Mouse (Mus musculus) embryonic facial prominence, embryonic 13.5 days (tissue): ENCODE measurements at regions not wholly inside any gene's neighbourhood (a gene's known extent, or its start where the extent isn't known, plus 50 kb on each side); places are given as distances from the start of the nearest gene placed in this dataset.

Experiments
- ATAC-seq: fragments of 200-750 bp; cut with Nextera tagmentation; 2 replicates; pipeline ENCODE4 v1.8.0; 2017; ENCODE audit warnings: low read depth; ENCODE audit not compliant: insufficient number of reproducible peaks, insufficient read depth, low FRiP score, low TSS enrichment
- H3K27ac ChIP-seq: fragments of 300-500 bp; sonication (generic); 2 replicates; pipeline ENCODE4 v1.5.1; 2015; ENCODE audit warnings: moderate library complexity, mild to moderate bottlenecking, inconsistent platforms
- H3K27me3 ChIP-seq: fragments of 300-500 bp; sonication (generic); 2 replicates; pipeline ENCODE4 v1.6.1; 2015; ENCODE audit warnings: mild to moderate bottlenecking, inconsistent platforms
- H3K36me3 ChIP-seq: fragments of 300-500 bp; sonication (generic); 2 replicates; pipeline ENCODE4 v1.6.1; 2015; ENCODE audit warnings: mild to moderate bottlenecking, inconsistent platforms
- H3K4me1 ChIP-seq: fragments of 300-500 bp; sonication (generic); 2 replicates; pipeline ENCODE4 v1.6.1; 2015; ENCODE audit warnings: inconsistent platforms
- H3K4me2 ChIP-seq: fragments of 300-500 bp; sonication (generic); 2 replicates; pipeline ENCODE4 v1.6.1; 2015; ENCODE audit warnings: moderate library complexity, mild to moderate bottlenecking, inconsistent platforms
- H3K4me3 ChIP-seq: fragments of 300-500 bp; sonication (generic); 2 replicates; pipeline ENCODE4 v1.5.1; 2015; ENCODE audit warnings: mild to moderate bottlenecking, inconsistent platforms
- H3K9ac ChIP-seq: fragments of 300-500 bp; sonication (generic); 2 replicates; pipeline ENCODE4 v1.6.1; 2015; ENCODE audit warnings: mild to moderate bottlenecking, inconsistent platforms
- H3K9me3 ChIP-seq: fragments of 300-500 bp; sonication (generic); 2 replicates; pipeline ENCODE4 v1.6.1; 2016; ENCODE audit warnings: inconsistent platforms
- WGBS: fragments of 180-500 bp; shearing (Covaris S2); methylation state at CpG from one replicate; pipeline ENCODE4 v1.1.7; 2015; ENCODE audit warnings: mixed read lengths; 5-methylcytosine and 5-hydroxymethylcytosine counted together

GRCm38 (mm10) chr10:84081673-84082072 is 358.7 kb downstream of the Nuak1 start:
- Histone ChIP-seq H3K27ac (peak overlapping the region; percentile 56), H3K27me3 (peaks cover 23% of the 10 kb centered on the region), H3K4me2 (no peak overlapping the region; the same call in 1 of the 2 replicates), H3K4me3 (no peak overlapping the region), H3K4me1 (peaks cover 24% of the 10 kb centered on the region), H3K9me3 (peaks cover 6% of the 10 kb centered on the region; the same call in 1 of the 2 replicates), H3K9ac (no peak overlapping the region), H3K36me3 (no peaks in the 10 kb centered on the region)
- 11% methylated on average over 6 of the region's 6 CpGs for WGBS
- ATAC-seq, result no peak

- Histone ChIP-seq H3K9me3 (no peaks in the 10 kb centered on the region), H3K27me3 (peaks cover 38% of the 10 kb centered on the region), H3K4me1 (peaks cover 12% of the 10 kb centered on the region), H3K4me2 (no peak overlapping the region), H3K36me3 (no peaks in the 10 kb centered on the region), H3K4me3 (no peak overlapping the region), H3K27ac (no peak overlapping the region), H3K9ac (no peak overlapping the region)
- no peak for ATAC-seq
- 85% methylated on average over 5 of the region's 5 CpGs for WGBS
These were observed 352.9 kb downstream of the Nuak1 start for GRCm38 (mm10) chr10:84087528-84087927.

GRCm38 (mm10) chr10:84087929-84088328 is 352.5 kb downstream of the Nuak1 start:
- H3K4me3 ChIP-seq, result no peak overlapping the region
- no peaks in the 10 kb centered on the region for H3K9me3 ChIP-seq
- 87% methylated on average over 3 of the region's 3 CpGs for WGBS
- H3K27me3 ChIP-seq, result peaks cover 37% of the 10 kb centered on the region
- H3K9ac ChIP-seq, result no peak overlapping the region
- H3K36me3 ChIP-seq, result no peaks in the 10 kb centered on the region
- H3K27ac ChIP-seq, result no peak overlapping the region
- H3K4me1 ChIP-seq, result peaks cover 12% of the 10 kb centered on the region
- no peak overlapping the region for H3K4me2 ChIP-seq
- ATAC-seq, result no peak

- no peaks in the 10 kb centered on the region for H3K36me3 ChIP-seq
- no peaks in the 10 kb centered on the region for H3K9me3 ChIP-seq
- WGBS, result 65% methylated on average over 18 of the region's 18 CpGs
- no peak overlapping the region for H3K4me3 ChIP-seq
- H3K9ac ChIP-seq, result no peak overlapping the region
- H3K4me1 ChIP-seq, result peaks cover 20% of the 10 kb centered on the region
- ATAC-seq, result no peak
- peaks cover 35% of the 10 kb centered on the region for H3K27me3 ChIP-seq
- H3K4me2 ChIP-seq, result no peak overlapping the region
- no peak overlapping the region for H3K27ac ChIP-seq
These were observed 351.3 kb downstream of the Nuak1 start for GRCm38 (mm10) chr10:84088799-84089778.

- Histone ChIP-seq H3K4me3 (no peak overlapping the region), H3K4me1 (peaks cover 33% of the 10 kb centered on the region), H3K9ac (no peak overlapping the region), H3K9me3 (no peaks in the 10 kb centered on the region), H3K4me2 (no peak overlapping the region), H3K27me3 (peaks cover 33% of the 10 kb centered on the region), H3K27ac (no peak overlapping the region), H3K36me3 (no peaks in the 10 kb centered on the region)
- 23% methylated on average over 4 of the region's 4 CpGs for WGBS
- peak; percentile 75; the same call in 1 of the 2 replicates for ATAC-seq
These were observed 346.5 kb downstream of the Nuak1 start for GRCm38 (mm10) chr10:84093919-84094318.

GRCm38 (mm10) chr10:84097196-84097595 is 343.2 kb downstream of the Nuak1 start:
- peaks cover 39% of the 10 kb centered on the region for H3K4me1 ChIP-seq
- H3K9ac ChIP-seq, result no peak overlapping the region
- no peak overlapping the region for H3K4me2 ChIP-seq
- H3K27me3 ChIP-seq, result peaks cover 42% of the 10 kb centered on the region
- no peaks in the 10 kb centered on the region for H3K36me3 ChIP-seq
- ATAC-seq, result no peak
- no peaks in the 10 kb centered on the region for H3K9me3 ChIP-seq
- H3K27ac ChIP-seq, result no peak overlapping the region
- 43% methylated on average over 5 of the region's 5 CpGs for WGBS
- no peak overlapping the region for H3K4me3 ChIP-seq

GRCm38 (mm10) chr10:84103985-84104384 is 336.4 kb downstream of the Nuak1 start:
- peaks cover 13% of the 10 kb centered on the region for H3K27me3 ChIP-seq
- H3K36me3 ChIP-seq, result no peaks in the 10 kb centered on the region
- H3K9me3 ChIP-seq, result no peaks in the 10 kb centered on the region
- 77% methylated on average over 7 of the region's 7 CpGs for WGBS
- H3K27ac ChIP-seq, result peak overlapping the region; percentile 55; the same call in 1 of the 2 replicates
- no peak overlapping the region for H3K4me2 ChIP-seq
- H3K9ac ChIP-seq, result no peak overlapping the region
- peaks cover 26% of the 10 kb centered on the region for H3K4me1 ChIP-seq
- ATAC-seq, result no peak
- no peak overlapping the region for H3K4me3 ChIP-seq

GRCm38 (mm10) chr10:84104556-84104955 is 335.8 kb downstream of the Nuak1 start:
- H3K4me3 ChIP-seq, result no peak overlapping the region
- peaks cover 26% of the 10 kb centered on the region for H3K4me1 ChIP-seq
- no peak overlapping the region for H3K9ac ChIP-seq
- no peaks in the 10 kb centered on the region for H3K9me3 ChIP-seq
- H3K27me3 ChIP-seq, result peaks cover 7% of the 10 kb centered on the region
- ATAC-seq, result no peak
- H3K27ac ChIP-seq, result peak overlapping the region; percentile 33; the same call in 1 of the 2 replicates
- 82% methylated on average over 6 of the region's 6 CpGs for WGBS
- H3K4me2 ChIP-seq, result no peak overlapping the region
- H3K36me3 ChIP-seq, result no peaks in the 10 kb centered on the region

GRCm38 (mm10) chr10:84109680-84110371 is 330.6 kb downstream of the Nuak1 start:
- Histone ChIP-seq H3K9me3 (no peaks in the 10 kb centered on the region), H3K9ac (no peak overlapping the region), H3K4me3 (no peak overlapping the region), H3K27ac (no peak overlapping the region), H3K4me1 (no peaks in the 10 kb centered on the region), H3K36me3 (no peaks in the 10 kb centered on the region), H3K4me2 (no peak overlapping the region), H3K27me3 (no peaks in the 10 kb centered on the region)
- no peak for ATAC-seq
- WGBS, result 53% methylated on average over 7 of the region's 7 CpGs

GRCm38 (mm10) chr10:84110372-84110985 is 329.9 kb downstream of the Nuak1 start:
- Histone ChIP-seq H3K4me2 (no peak overlapping the region), H3K4me1 (no peaks in the 10 kb centered on the region), H3K27me3 (no peaks in the 10 kb centered on the region), H3K36me3 (no peaks in the 10 kb centered on the region), H3K4me3 (no peak overlapping the region), H3K27ac (no peak overlapping the region), H3K9ac (no peak overlapping the region), H3K9me3 (no peaks in the 10 kb centered on the region)
- 53% methylated on average over 4 of the region's 4 CpGs for WGBS
- ATAC-seq, result no peak

GRCm38 (mm10) chr10:84111502-84111901 is 328.9 kb downstream of the Nuak1 start:
- no peak for ATAC-seq
- no peak overlapping the region for H3K9ac ChIP-seq
- H3K4me2 ChIP-seq, result no peak overlapping the region
- no peaks in the 10 kb centered on the region for H3K36me3 ChIP-seq
- 34% methylated on average over 5 of the region's 5 CpGs for WGBS
- H3K27me3 ChIP-seq, result no peaks in the 10 kb centered on the region
- H3K4me1 ChIP-seq, result no peaks in the 10 kb centered on the region
- no peak overlapping the region for H3K4me3 ChIP-seq
- no peaks in the 10 kb centered on the region for H3K9me3 ChIP-seq
- no peak overlapping the region for H3K27ac ChIP-seq
